9 mouse cellular contexts compared by ENCODE assay signal in genomic region chr9:90100760-90101159, GRCm38 (mm10). TPM values are rescaled to one million over a fixed set of nuclear protein-coding genes. Genes with fewer than 3 reads are reported as not detected.
DNase-seq lines count a peak whose midpoint lies in the region; ATAC-seq and TF ChIP-seq lines count a peak whose summit lies in the region.
"Had no signal": no experiment of that assay in that cellular context is flagged by ENCODE, and none has a peak within 500 bp of the region (broad histone marks: within the 10 kb centered on the region; RNA-seq: fewer than 3 reads in every experiment).

No protein-coding gene starts in this region.

- ATAC-seq in hematopoietic stem cell, adult 5-6 weeks (replicated peaks in 1 of 2; ENCODE audit: insufficient read depth in 1 of 2, low FRiP score in 2 of 2, low TSS enrichment in 1 of 2, low read depth in 1 of 2, poor library complexity in 2 of 2, severe bottlenecking in 2 of 2) = peak; percentile 56 to 62; a peak in 2 of 4 replicates
- ATAC-seq in cerebellum, adult (ENCODE audit: insufficient number of reproducible peaks, low FRiP score, low TSS enrichment) = no peak

- no peak for TF ChIP-seq POLR2A in heart, adult 2 months (IDR thresholded peaks at IDR 0.05; ENCODE audit: insufficient read depth, low read depth, low read length)

- TF ChIP-seq CTCF in heart, adult 2 months (IDR thresholded peaks at IDR 0.05) = peak; percentile 74

- peaks cover 31% of the 10 kb centered on the region for H3K36me3 ChIP-seq in heart, adult 2 months (ENCODE audit: control insufficient read depth, insufficient read depth, low read length)

- H3K79me2 ChIP-seq in heart, adult 2 months (replicated peaks; ENCODE audit: control insufficient read depth, insufficient read depth, low read length) = peaks cover 6% of the 10 kb centered on the region

- intact Hi-C loops in heart, adult 2 months (cut with DNase I) = no loop called here

- no peak overlapping the region for H3K27ac ChIP-seq in heart, adult 2 months
- H3K27ac ChIP-seq: neural tube, embryonic 13.5 days had no signal

- DNase-seq in heart, adult 2 months = no peak
- no peak for DNase-seq in heart, postnatal 4 days
- DNase-seq in 3134 (ENCODE audit: extremely low read depth, insufficient read length, low spot score) = peak; percentile 27
- DNase-seq in R1 (ENCODE audit: low read depth, low spot score) = peak; percentile 90
- DNase-seq in yolk sac, embryonic 10.5 days (ENCODE audit: low spot score) = no peak
- no peak for DNase-seq in thymus, adult 18-20 months

- H3K4me3 ChIP-seq in heart, adult 2 months = no peak overlapping the region
- H3K4me3 ChIP-seq: neural tube, embryonic 13.5 days had no signal

- no peak overlapping the region for H3K9ac ChIP-seq in heart, adult 2 months (ENCODE audit: low read depth, low read length)
- H3K9ac ChIP-seq: neural tube, embryonic 13.5 days had no signal

- no peak for TF ChIP-seq EP300 in heart, adult 2 months (IDR thresholded peaks at IDR 0.05; ENCODE audit: insufficient read depth, low read depth, low read length)

- no peaks in the 10 kb centered on the region for H3K4me1 ChIP-seq in heart, adult 2 months (ENCODE audit: control insufficient read depth, insufficient read depth, low read length)
- H3K4me1 ChIP-seq: neural tube, embryonic 13.5 days had no signal

- H3K27me3 ChIP-seq in heart, adult 2 months (ENCODE audit: control insufficient read depth, insufficient read depth, low read length) = no peaks in the 10 kb centered on the region
- H3K27me3 ChIP-seq: neural tube, embryonic 13.5 days had no signal

- 41% methylated on average over 2 of the region's 2 CpGs for WGBS in heart, adult 2 months

RNA-seq across cellular contexts. Expression of gene Morf4l1, which starts 13.8 kb away (rescaled TPM):
- 100 to 1,000 TPM; 213 to 276 TPM for total RNA-seq in heart, adult 2 months (2021)
- 119 and 283 TPM in 2 replicates for polyA plus RNA-seq in heart, adult 2 months (2012; rRNA removed)
- total RNA-seq in heart, postnatal 4 days (2021) = 100 to 1,000 TPM; 325 to 333 TPM
- total RNA-seq in hematopoietic stem cell, adult 5-6 weeks (2017) = 276 and 334 TPM in 2 replicates

RNA-seq across cellular contexts. Expression of gene Ctsh, which starts 46.8 kb away (rescaled TPM):
- total RNA-seq in heart, adult 2 months (2021) = 10 to 100 TPM; 47.9 to 51.4 TPM
- polyA plus RNA-seq in heart, adult 2 months (2012; rRNA removed) = 30.7 and 50.6 TPM in 2 replicates
- 10 to 100 TPM; 41.3 to 46.8 TPM for total RNA-seq in heart, postnatal 4 days (2021)
- 11.7 and 24.2 TPM in 2 replicates for total RNA-seq in hematopoietic stem cell, adult 5-6 weeks (2017)

Comparison
In these comparisons a context has a peak if more than half of its experiments do, and no peak if none do; other contexts are left out.
1. DNase-seq: peak in 3134 (single experiment) and R1 (single experiment); none in heart, adult 2 months (0 of 2), heart, postnatal 4 days (single experiment), yolk sac, embryonic 10.5 days (single experiment) and thymus, adult 18-20 months (0 of 2).